Mouse (Mus musculus): ENCODE results near the gene Dnase1l1. TPM values are rescaled to one million over a fixed set of nuclear protein-coding genes. Genes with fewer than 3 reads are reported as not detected.

Dnase1l1 gene
- 10 to 100 TPM; 16.1 to 20.6 TPM for total RNA-seq (2021)

DNA sequence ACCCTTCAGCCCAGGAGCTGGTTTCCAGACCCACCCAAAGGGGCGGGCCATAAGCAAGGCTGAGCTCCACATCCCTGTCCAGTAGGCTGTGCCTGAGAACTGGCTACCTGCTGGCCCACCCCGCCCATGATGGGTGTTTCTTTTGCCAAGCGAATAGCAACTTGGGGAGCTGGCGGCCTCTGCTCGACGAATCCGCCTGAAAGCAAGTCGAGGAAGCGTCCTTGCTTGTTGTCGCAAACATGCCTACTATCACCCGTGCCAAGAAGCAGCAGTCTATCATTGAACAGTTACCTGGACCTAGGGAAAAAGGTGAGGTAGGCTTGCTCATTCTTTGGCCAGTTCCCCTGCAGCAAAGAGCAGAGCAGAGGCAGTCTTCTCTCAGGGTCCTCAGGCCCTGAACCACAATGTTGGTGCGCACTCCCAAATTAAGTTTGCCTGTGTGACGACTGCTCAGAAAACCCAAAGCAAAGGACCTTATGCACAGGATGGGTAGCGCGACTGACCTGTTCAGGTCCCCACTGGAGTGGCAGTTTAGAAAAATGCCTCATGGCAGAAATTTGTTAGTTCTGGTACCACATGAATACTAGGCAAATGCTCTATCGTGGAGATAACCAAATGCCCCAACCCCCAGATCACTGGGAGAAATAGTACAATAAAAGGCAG, at the start of gene Dnase1l1, which contains the start of gene Taz:
Gene Dnase1l1, minus strand, starts transcription at position 606 of the 663 bp plus-strand sequence.
Gene Taz, plus strand, starts transcription at position 181 of the 663 bp plus-strand sequence.
- peak; percentile 72 to 73 for DNase-seq
- intact Hi-C loops (cut with DNase I) = no loop called here

- intact Hi-C loops (cut with DNase I) = no loop called here
- DNase-seq = no peak
These were observed 48.2 kb upstream of the Dnase1l1 start for GRCm38 (mm10) chrX:74330166-74330930.

- DNase-seq = no peak
- intact Hi-C loops (cut with DNase I) = no loop called here
These were observed 47.1 kb upstream of the Dnase1l1 start for GRCm38 (mm10) chrX:74329215-74329671.

DNA sequence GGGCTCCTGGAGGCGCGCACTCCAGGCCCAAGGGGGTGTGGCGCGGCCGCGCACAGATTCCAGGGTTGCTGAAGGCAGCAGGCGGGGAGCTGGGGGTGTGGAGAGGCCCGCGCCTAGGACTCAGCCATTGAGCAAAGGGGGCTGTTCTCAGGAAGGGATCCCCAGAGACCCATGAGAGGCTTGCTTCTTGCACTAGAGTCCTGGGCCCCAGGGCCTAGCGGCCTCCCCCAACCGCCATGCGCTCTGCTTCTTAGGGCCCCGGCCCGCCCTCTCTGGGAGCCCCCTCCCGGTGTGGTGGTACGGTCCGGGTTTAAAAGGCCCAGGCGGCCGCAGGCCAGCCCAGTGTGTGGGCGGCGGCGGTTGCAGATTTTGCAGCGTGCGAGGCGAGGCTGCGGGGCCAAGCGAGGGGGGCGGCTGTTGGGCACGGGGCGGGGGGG, 46.6 kb upstream of the Dnase1l1 start, which contains the start of gene Plxna3:
Gene Plxna3, plus strand, starts transcription at position 342 of the 437 bp plus-strand sequence.
- intact Hi-C loops (cut with DNase I) = no loop called here
- peak; percentile 65 to 79 for DNase-seq

GRCm38 (mm10) chrX:74312540-74313464, 30.7 kb upstream of the Dnase1l1 start, which contains the start of gene Fam50a:
TSS of gene Fam50a (plus strand) at chrX:74313033.
- intact Hi-C loops (cut with DNase I) = loop anchor here (5.0 kb wide), 1 partner anchor 54 kb away; no protein-coding TSS in a partner anchor
- peak; percentile 81 to 82 for DNase-seq

GRCm38 (mm10) chrX:74304867-74305700, 22.9 kb upstream of the Dnase1l1 start, which contains the start of gene Gdi1:
TSS of gene Gdi1 (plus strand) at chrX:74304998.
- intact Hi-C loops (cut with DNase I) = no loop called here
- peak; percentile 75 to 84 for DNase-seq

GRCm38 (mm10) chrX:74299721-74300120, 17.6 kb upstream of the Dnase1l1 start:
- intact Hi-C loops (cut with DNase I) = no loop called here
- DNase-seq = no peak

GRCm38 (mm10) chrX:74298348-74298747, 16.2 kb upstream of the Dnase1l1 start:
- no peak for DNase-seq
- intact Hi-C loops (cut with DNase I) = no loop called here

- peak; percentile 87 to 94 for DNase-seq
- intact Hi-C loops (cut with DNase I) = no loop called here
These were observed 14.7 kb upstream of the Dnase1l1 start, which contains the start of gene Atp6ap1 for GRCm38 (mm10) chrX:74296538-74297448. TSS of gene Atp6ap1 (plus strand) at chrX:74297097.

DNA sequence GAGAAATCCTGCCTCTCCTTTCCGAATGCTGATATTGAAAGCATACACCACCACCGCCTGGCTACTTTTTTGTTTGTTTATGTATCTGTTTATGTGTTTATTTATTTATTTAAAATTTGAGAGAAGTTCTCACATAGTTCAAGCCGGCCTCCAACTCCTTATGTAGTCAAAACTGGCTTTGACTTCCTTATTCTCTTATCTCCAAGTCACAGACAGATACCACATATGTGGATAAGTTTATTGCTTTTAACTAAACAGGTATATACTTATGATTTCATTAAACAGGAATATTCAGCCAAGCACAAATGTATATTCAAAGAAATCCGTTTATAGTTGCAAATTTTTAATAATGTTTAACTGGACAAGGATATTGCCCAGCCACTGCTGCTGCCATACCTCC, 11.3 kb upstream of the Dnase1l1 start:
- DNase-seq = no peak
- intact Hi-C loops (cut with DNase I) = no loop called here

- intact Hi-C loops (cut with DNase I) = no loop called here
- DNase-seq = no peak
These were observed 928 bp upstream of the Dnase1l1 start for GRCm38 (mm10) chrX:74283092-74283437.

- intact Hi-C loops (cut with DNase I) = no loop called here
These were observed 406 bp upstream of the Dnase1l1 start for GRCm38 (mm10) chrX:74282395-74283091.

GRCm38 (mm10) chrX:74281041-74281731, 951 bp downstream of the Dnase1l1 start:
- DNase-seq = no peak
- intact Hi-C loops (cut with DNase I) = no loop called here

More at GRCm38 (mm10) chrX:74282395-74283091, 406 bp upstream of the Dnase1l1 start:
- peak; percentile 79 to 82 for DNase-seq

DNA sequence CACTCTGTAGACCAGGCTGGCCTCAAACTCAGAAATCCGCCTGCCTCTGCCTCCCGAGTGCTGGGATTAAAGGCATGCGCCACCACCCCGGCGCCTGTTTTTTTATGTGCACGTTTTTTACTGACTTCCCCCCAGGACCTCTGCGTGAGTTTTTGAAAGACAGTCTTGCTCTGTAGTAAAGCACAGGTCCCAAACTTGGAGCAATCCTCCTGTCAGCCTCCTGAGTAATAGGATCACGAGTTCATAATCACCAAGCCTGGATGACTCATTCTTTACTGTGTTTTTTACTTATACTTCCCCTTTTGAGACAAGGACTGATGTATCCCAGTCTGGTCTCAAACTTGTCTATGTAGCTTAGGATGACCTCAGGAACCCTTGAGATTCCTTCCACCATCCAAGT, 4.2 kb downstream of the Dnase1l1 start:
- intact Hi-C loops (cut with DNase I) = no loop called here
- no peak for DNase-seq

GRCm38 (mm10) chrX:74273422-74274322, 8.5 kb downstream of the Dnase1l1 start:
- intact Hi-C loops (cut with DNase I) = no loop called here
- no peak for DNase-seq

- intact Hi-C loops (cut with DNase I) = no loop called here
- peak; percentile 14 to 25 for DNase-seq
These were observed 11.1 kb downstream of the Dnase1l1 start for GRCm38 (mm10) chrX:74270902-74271551.
